ENCODE assay signal across 1 mouse cellular context in genomic region chr6:50545412-50546043, GRCm38 (mm10).
TF ChIP-seq lines count a peak whose summit lies in the region.

No protein-coding gene starts in this region.

TF ChIP-seq in CH12.LX, 34 proteins besides CTCF, POLR2A, EP300 and RAD21 (continued from another document):
- no peak for TF ChIP-seq NELFE (IDR thresholded peaks at IDR 0.05; ENCODE audit: low read depth, low read length)
- no peak for TF ChIP-seq MAZ (IDR thresholded peaks at IDR 0.05; ENCODE audit: low read depth, low read length)
- no peak for TF ChIP-seq MAFK (IDR thresholded peaks at IDR 0.05; ENCODE audit: insufficient replicate concordance, low read length)
- TF ChIP-seq NRF1 (IDR thresholded peaks at IDR 0.05; ENCODE audit: low read depth, low read length): no peak
- TF ChIP-seq MEF2A (IDR thresholded peaks at IDR 0.05; ENCODE audit: borderline replicate concordance, low read depth, low read length): no peak
- TF ChIP-seq ZNF384 (IDR thresholded peaks at IDR 0.05; ENCODE audit: low read depth, low read length): no peak
- no peak for TF ChIP-seq CHD1 (IDR thresholded peaks at IDR 0.05; ENCODE audit: low read depth, low read length)
- TF ChIP-seq POLR2AphosphoS2 (IDR thresholded peaks at IDR 0.05; ENCODE audit: low read depth, low read length): no peak
- TF ChIP-seq IRF4 (IDR thresholded peaks at IDR 0.05; ENCODE audit: low read depth, low read length): no peak
- TF ChIP-seq BHLHE40 (IDR thresholded peaks at IDR 0.05; ENCODE audit: low read depth, low read length): peak; percentile 97
- 0 out of 2 replicates have a peak, but pooled peaks have one; percentile 10 for TF ChIP-seq SIN3A (IDR thresholded peaks at IDR 0.05; ENCODE audit: low read length)
- no peak for TF ChIP-seq UBTF (IDR thresholded peaks at IDR 0.05; ENCODE audit: low read depth, low read length)
- TF ChIP-seq MYC (IDR thresholded peaks at IDR 0.05; ENCODE audit: low read depth, low read length): peak; percentile 81; the same call in 1 of the 2 replicates
- peak; percentile 56; the same call in 1 of the 2 replicates for TF ChIP-seq USF1 (IDR thresholded peaks at IDR 0.05; ENCODE audit: low read depth, low read length)
- no peak for TF ChIP-seq ZMIZ1 (IDR thresholded peaks at IDR 0.05; ENCODE audit: low read depth, low read length)
- TF ChIP-seq MAX (IDR thresholded peaks at IDR 0.05; ENCODE audit: low read length): peak; percentile 69; the same call in 1 of the 2 replicates
TF ChIP-seq in CH12.LX: peak in this region for 11.
